Mouse (Mus musculus): ENCODE data around the gene Nemp1.

DNA sequence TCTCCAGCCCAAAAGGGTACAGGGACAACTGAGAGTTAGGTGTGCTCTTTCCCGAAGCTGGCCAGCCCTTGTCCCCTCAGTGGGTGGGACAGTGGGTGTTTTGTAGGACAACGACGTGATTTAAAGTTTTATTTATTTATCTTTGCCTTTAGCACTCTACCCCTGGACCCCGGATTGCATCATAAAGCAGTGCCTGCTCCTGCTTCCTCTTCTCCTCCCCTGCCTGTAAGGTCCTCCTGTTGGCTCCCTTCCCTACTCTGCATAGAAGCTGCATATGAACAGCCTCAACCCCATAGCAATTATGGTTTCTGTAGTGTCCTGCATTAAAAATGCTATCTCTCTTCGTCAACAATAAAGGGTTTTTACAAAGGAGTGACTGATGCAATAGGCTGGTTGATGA lies 64.7 kb downstream of the Nemp1 start:
- no peak for TF ChIP-seq POLR2A (IDR thresholded peaks at IDR 0.05; ENCODE audit: borderline replicate concordance, insufficient read depth, low read length)
- no peak for TF ChIP-seq CTCF (IDR thresholded peaks at IDR 0.05; ENCODE audit: borderline replicate concordance, insufficient read depth, low read depth, low read length)
